Mouse (Mus musculus) intestine, embryonic 14.5 days (tissue): ENCODE measurements around the gene E2f1. TPM values are rescaled to one million over a fixed set of nuclear protein-coding genes. Genes with fewer than 3 reads are reported as not detected.

Experiments used
- ATAC-seq: fragments of 200-750 bp; cut with Nextera tagmentation; replicated peaks from 2 replicates; pipeline ENCODE4 v1.8.0; 2017; ENCODE audit warnings: low read depth, moderate number of reproducible peaks, moderate TSS enrichment, moderate library complexity; ENCODE audit not compliant: low FRiP score, low TSS enrichment
- DNase-seq: peaks from one replicate; pipeline ENCODE4 v3.0.0-alpha.2; 2018; ENCODE audit warnings: low spot score
- H3K27ac ChIP-seq: fragments of 300-500 bp; sonication (generic); 2 replicates; pipeline ENCODE4 v1.5.1; 2014; ENCODE audit warnings: low read depth, mild to moderate bottlenecking, control low read depth
- H3K27me3 ChIP-seq: fragments of 300-500 bp; sonication (generic); replicated peaks from 2 replicates; pipeline ENCODE4 v1.6.1; 2014; ENCODE audit warnings: low read length, control low read depth; ENCODE audit not compliant: control insufficient read depth, insufficient read depth
- H3K36me3 ChIP-seq: fragments of 300-500 bp; sonication (generic); 2 replicates; pipeline ENCODE4 v1.6.1; 2014; ENCODE audit warnings: low read length, control low read depth; ENCODE audit not compliant: control insufficient read depth, insufficient read depth
- H3K4me1 ChIP-seq: fragments of 300-500 bp; sonication (generic); replicated peaks from 2 replicates; pipeline ENCODE4 v1.6.1; 2014; ENCODE audit warnings: low read length, control low read depth, mixed read lengths; ENCODE audit not compliant: control insufficient read depth, insufficient read depth
- H3K4me2 ChIP-seq: fragments of 300-500 bp; sonication (generic); 2 replicates; pipeline ENCODE4 v1.6.1; 2014; ENCODE audit warnings: low read length
- H3K4me3 ChIP-seq: fragments of 300-500 bp; sonication (generic); 2 replicates; pipeline ENCODE4 v1.5.1; 2014; ENCODE audit warnings: low read depth, low read length, control low read depth, mixed read lengths
- H3K9ac ChIP-seq: fragments of 300-500 bp; sonication (generic); 2 replicates; pipeline ENCODE4 v1.6.1; 2014; ENCODE audit warnings: mild to moderate bottlenecking, low read length
- H3K9me3 ChIP-seq: fragments of 300-500 bp; sonication (generic); 2 replicates; pipeline ENCODE4 v1.6.1; 2016; ENCODE audit warnings: low read length, control low read depth; ENCODE audit not compliant: control insufficient read depth
- WGBS: fragments of 180-500 bp; shearing (Covaris S2); extraction: QIAGEN DNeasy Blood & Tissue Kit; methylation state at CpG from one replicate; pipeline ENCODE4 v1.1.7; 2014; 5-methylcytosine and 5-hydroxymethylcytosine counted together
- polyA plus RNA-seq: library from polyadenylated mRNA; unstranded; fragments of >200 nt; fragmentation: Nextera tagmentation; extraction: Ambion mirVana; gene quantifications from 2 replicates; pipeline ENCODE4 v1.2.1, GENCODE M21; 2014

The E2f1 gene
- polyA plus RNA-seq, 1 experiment from 2014 or later, result 10.7 TPM

DNA sequence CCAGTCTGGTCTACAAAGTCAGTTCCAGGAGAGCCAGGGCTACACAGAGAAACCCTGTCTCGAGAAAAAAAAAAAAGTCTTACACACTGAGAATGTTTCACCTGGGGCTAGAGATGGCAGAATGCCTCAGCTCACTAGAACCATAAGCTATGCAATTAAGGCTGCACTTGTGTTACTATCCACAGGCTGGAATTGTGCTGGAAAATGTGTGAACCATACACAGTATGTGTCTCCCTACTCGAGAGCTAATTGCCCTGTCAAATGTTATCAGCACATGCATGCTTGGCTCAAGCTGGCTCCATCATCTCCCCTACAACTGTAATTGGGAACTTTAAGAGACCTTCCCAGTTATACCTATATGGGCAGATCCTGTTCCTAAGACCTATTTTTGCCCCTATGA is 18.8 kb downstream of the E2f1 start:
- no peak for ATAC-seq
- WGBS, result 67% methylated on average over 2 of the region's 2 CpGs
- H3K27me3 ChIP-seq, result peaks cover 36% of the 10 kb centered on the region

DNA sequence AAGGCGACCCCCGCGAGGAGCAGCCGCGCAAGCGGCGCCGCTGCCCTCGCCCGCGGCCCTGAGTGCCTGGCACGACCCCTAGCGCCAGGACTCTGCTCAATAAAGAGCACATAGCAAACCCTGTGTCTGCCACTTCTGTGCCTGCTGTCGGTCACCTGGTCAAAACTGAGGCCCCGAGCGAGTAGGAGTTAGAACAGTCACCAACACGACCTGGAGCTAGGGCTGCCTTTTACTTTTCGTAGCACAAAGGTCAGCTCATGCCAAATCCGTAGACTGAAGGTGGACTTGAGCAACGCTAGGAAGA is 19.9 kb downstream of the E2f1 start:
- H3K27me3 ChIP-seq, result peaks cover 36% of the 10 kb centered on the region
- peak overlapping the region; percentile 89 for H3K4me2 ChIP-seq
- no peak overlapping the region for H3K27ac ChIP-seq
- 0 out of 2 replicates have a peak overlapping the region, but pooled peaks have one; percentile 40 for H3K4me3 ChIP-seq
- H3K9ac ChIP-seq, result no peak overlapping the region
- H3K4me1 ChIP-seq, result peaks cover 13% of the 10 kb centered on the region
- no peaks in the 10 kb centered on the region for H3K36me3 ChIP-seq
- ATAC-seq (no peak), DNase-seq (no peak)
- 18% methylated on average over 20 of the region's 20 CpGs for WGBS
- no peaks in the 10 kb centered on the region for H3K9me3 ChIP-seq

More for the DNA sequence above, 18.8 kb downstream of the E2f1 start:
- H3K9me3 ChIP-seq, result no peaks in the 10 kb centered on the region
- H3K36me3 ChIP-seq, result no peaks in the 10 kb centered on the region
- H3K9ac ChIP-seq, result no peak overlapping the region
- H3K4me2 ChIP-seq, result no peak overlapping the region
- H3K4me1 ChIP-seq, result peaks cover 13% of the 10 kb centered on the region
- no peak overlapping the region for H3K4me3 ChIP-seq
- no peak overlapping the region for H3K27ac ChIP-seq
- no peak for DNase-seq

DNA sequence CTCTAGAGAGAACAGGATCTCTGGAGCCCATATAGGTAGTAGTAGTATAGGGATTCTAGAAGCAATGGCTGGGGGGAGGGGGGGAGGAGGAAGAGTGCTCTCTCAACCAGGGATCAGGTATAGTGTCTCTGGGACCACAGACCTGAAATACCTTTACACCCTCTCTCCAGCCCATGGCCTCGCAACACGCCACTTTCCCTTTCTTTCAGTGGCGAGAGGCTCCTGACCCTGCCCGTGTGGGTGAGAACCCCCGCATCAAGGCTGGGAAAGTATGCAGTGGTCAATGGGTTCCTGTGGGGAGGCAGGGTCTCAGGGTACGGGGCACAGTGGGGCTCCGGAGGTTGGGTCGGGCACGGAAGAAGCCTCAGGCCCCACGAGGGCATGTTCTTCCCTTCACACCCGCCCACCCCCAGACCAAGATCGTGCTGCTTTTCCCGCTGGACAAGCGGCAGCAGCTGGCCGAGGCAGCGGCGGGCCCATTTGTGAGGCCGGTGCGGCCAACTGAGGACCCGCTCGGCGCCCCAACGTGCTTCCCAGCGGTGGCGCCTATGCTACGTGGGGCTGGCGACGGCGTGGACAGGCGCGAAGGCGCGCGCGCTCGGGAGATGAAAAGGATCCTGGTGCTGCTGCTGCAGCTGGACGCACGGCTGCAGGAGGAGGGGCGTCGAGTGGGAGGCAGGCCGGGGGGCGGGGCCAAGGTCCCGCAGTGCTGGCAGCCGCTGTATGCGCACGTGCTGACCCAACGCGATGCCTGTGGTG is 20.4 kb downstream of the E2f1 start:
- peak; percentile 86 for DNase-seq
- no peaks in the 10 kb centered on the region for H3K9me3 ChIP-seq
- H3K36me3 ChIP-seq, result no peaks in the 10 kb centered on the region
- peaks cover 36% of the 10 kb centered on the region for H3K27me3 ChIP-seq
- peak overlapping the region; percentile 89 for H3K4me2 ChIP-seq
- peaks cover 13% of the 10 kb centered on the region for H3K4me1 ChIP-seq
- H3K4me3 ChIP-seq, result peak overlapping the region; percentile 40
- H3K9ac ChIP-seq, result peak overlapping the region; percentile 41
- WGBS, result 4% methylated on average over 48 of the region's 48 CpGs
- ATAC-seq, result peak; percentile 71
- H3K27ac ChIP-seq, result no peak overlapping the region

DNA sequence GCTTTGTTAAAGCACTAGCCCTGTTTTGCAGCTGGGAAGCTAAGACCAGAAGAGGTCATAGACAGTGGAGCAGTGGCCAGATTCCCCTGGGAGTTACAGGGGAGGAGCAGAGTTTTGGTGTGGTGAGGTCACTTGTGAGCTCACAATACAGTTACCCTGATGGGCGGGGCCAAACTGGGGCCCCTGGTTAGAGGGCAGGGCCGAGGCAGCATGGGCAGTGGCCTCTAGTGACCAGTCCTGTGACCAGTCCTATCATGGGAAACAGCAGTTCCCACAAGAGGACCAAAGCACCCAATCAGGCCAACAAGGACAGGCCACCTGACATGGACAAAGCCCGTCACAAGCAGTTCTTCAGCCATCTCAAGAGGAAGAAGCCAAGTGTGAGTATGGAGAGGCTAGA is 21.0 kb downstream of the E2f1 start:
- no peak overlapping the region for H3K4me3 ChIP-seq
- no peaks in the 10 kb centered on the region for H3K9me3 ChIP-seq
- 55% methylated on average over 3 of the region's 3 CpGs for WGBS
- no peak overlapping the region for H3K9ac ChIP-seq
- no peaks in the 10 kb centered on the region for H3K36me3 ChIP-seq
- no peak overlapping the region for H3K27ac ChIP-seq
- peaks cover 36% of the 10 kb centered on the region for H3K27me3 ChIP-seq
- ATAC-seq (no peak), DNase-seq (no peak)
- H3K4me1 ChIP-seq, result peaks cover 13% of the 10 kb centered on the region
- no peak overlapping the region for H3K4me2 ChIP-seq

DNA sequence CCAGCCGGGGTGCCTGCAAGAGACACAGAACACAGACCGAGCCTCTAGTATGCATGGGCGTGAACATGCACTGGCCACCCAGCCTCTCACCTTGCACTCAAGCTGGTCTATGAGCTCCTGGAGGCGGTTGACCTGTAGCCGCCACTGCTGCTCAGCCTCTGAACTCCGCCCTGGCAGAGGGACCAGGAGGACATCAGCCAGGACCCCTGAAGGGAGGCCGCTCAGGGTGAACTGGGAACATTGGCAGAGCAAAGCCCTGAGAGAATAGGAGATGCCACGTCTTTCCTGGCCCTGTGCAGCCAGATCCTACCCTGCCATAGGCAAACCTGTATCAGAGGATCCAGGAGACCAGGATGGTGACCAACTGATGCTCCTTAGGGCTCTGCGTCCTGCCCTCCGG is 23.0 kb downstream of the E2f1 start, which contains the start of gene 1700003F12Rik:
Gene 1700003F12Rik, plus strand, starts transcription at position 375 of the 400 bp plus-strand sequence.
- WGBS, result 92% methylated on average over 10 of the region's 10 CpGs

DNA sequence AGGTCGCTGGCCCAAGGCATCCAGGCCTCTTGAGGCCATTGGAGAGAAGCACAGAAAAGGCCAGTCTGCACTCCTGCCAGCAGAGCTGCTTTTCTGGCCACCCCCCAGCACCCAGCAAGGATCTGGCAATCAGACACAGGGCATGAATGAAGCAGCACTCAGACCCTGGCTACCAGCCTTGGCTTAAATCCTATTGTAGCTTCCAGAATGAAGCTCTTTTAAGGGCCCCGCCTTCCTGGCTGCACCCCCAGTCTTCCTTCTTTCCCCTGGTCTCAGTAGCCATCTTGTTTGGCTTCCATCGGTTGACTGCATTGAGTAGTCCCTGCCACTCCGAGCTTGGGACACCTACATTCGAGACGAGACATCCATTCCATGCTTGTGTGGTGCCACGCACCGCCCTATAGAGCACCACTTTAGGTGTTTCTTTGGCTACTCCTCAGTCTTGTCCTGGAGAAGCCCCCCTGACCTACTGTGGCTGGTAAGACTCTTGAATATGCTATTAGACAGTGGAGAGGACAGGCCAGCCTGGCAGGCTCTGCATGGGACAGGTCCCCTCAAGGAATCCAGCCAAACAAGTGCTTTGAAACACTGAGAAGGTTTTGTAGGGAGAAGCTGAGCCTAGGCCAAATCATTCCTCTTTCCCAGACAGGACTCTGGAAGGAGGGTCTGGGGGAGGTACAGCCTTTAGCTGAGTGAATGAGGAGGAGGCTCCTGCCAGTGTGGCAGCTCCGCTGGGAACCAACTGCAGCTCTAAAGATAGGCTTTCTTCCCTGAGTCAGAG is 25.9 kb downstream of the E2f1 start:
- DNase-seq (no peak), ATAC-seq (no peak)
- Histone ChIP-seq H3K27ac (no peak overlapping the region), H3K36me3 (no peaks in the 10 kb centered on the region), H3K4me1 (peaks cover 3% of the 10 kb centered on the region; the same call in 1 of the 2 replicates), H3K9me3 (no peaks in the 10 kb centered on the region), H3K4me2 (no peak overlapping the region), H3K4me3 (no peak overlapping the region), H3K9ac (no peak overlapping the region), H3K27me3 (peaks cover under 1% of the 10 kb centered on the region; the same call in 1 of the 2 replicates)
- 83% methylated on average over 9 of the region's 9 CpGs for WGBS

More for the DNA sequence above, 23.0 kb downstream of the E2f1 start, which contains the start of gene 1700003F12Rik:
- Histone ChIP-seq H3K9ac (no peak within 1 kb of the TSS), H3K27ac (no peak within 1 kb of the TSS), H3K36me3 (no peaks in the 10 kb centered on the region), H3K9me3 (no peaks in the 10 kb centered on the region), H3K4me2 (no peak within 1 kb of the TSS), H3K4me1 (peaks cover 7% of the 10 kb centered on the region), H3K27me3 (peaks cover 27% of the 10 kb centered on the region), H3K4me3 (no peak within 1 kb of the TSS)
- DNase-seq (no peak), ATAC-seq (no peak)

DNA sequence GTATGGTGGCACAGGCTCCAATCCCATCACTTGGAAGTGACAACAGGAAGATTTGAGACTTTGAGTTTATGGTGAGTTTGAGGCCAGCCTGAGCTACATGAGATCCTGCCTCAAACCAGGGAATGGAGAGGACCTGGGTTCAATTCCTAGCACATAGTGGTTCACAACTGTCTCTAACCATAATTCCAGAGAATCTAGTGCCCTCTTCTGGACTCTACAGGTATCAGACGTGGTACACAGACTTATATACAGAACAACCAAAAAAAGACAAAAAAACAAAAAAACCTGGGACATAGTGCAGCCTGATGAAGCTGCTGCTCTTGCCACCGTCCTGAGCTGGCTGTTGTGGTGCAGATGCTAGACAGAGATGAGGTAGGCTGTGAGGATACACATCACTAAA is 28.1 kb downstream of the E2f1 start:
- DNase-seq (no peak), ATAC-seq (no peak)
- no peak overlapping the region for H3K4me2 ChIP-seq
- no peaks in the 10 kb centered on the region for H3K27me3 ChIP-seq
- no peaks in the 10 kb centered on the region for H3K9me3 ChIP-seq
- H3K9ac ChIP-seq, result no peak overlapping the region
- H3K4me3 ChIP-seq, result no peak overlapping the region
- H3K27ac ChIP-seq, result no peak overlapping the region
- H3K36me3 ChIP-seq, result 0 out of 2 replicates have a peak, but pooled peaks cover 8% of the 10 kb centered on the region
- 90% methylated on average over 2 of the region's 2 CpGs for WGBS
- H3K4me1 ChIP-seq, result peaks cover 9% of the 10 kb centered on the region; the same call in 1 of the 2 replicates

DNA sequence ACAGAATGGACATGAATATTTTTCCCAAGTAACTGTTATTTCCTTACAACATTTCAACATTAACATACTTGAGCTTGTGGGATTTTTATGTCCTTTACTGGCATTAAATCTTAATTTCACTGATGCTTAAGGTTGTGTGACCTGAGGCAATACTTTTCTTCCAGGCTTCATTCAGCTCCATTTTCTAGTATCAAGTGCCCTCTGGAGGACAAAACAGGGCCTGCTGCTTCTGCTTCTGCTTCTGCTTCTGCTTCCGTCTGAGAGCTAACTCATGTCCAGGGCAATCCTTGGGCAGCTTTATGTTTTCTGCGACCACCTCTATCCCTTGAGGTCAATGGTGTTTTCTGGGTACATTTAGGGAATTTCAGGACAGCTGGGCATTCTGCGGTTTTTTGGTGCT is 30.0 kb downstream of the E2f1 start:
- Histone ChIP-seq H3K4me1 (peaks cover 9% of the 10 kb centered on the region; the same call in 1 of the 2 replicates), H3K36me3 (peaks cover 26% of the 10 kb centered on the region), H3K4me2 (no peak overlapping the region), H3K27ac (no peak overlapping the region), H3K9ac (no peak overlapping the region), H3K9me3 (no peaks in the 10 kb centered on the region), H3K27me3 (no peaks in the 10 kb centered on the region), H3K4me3 (no peak overlapping the region)
- DNase-seq (no peak), ATAC-seq (no peak)
- WGBS, result 83% methylated on average over 3 of the region's 3 CpGs
